Mouse (Mus musculus): ENCODE results near the gene Rmi1.
A peak's percentile ranks its signal among the peaks of the same experiment; 100 is the strongest.
"Not testable (repeated sequence)": the region's sequence is repeated elsewhere in the genome, so short reads cannot be mapped to it uniquely, and the experiment has no call there.

Rmi1 gene

DNA sequence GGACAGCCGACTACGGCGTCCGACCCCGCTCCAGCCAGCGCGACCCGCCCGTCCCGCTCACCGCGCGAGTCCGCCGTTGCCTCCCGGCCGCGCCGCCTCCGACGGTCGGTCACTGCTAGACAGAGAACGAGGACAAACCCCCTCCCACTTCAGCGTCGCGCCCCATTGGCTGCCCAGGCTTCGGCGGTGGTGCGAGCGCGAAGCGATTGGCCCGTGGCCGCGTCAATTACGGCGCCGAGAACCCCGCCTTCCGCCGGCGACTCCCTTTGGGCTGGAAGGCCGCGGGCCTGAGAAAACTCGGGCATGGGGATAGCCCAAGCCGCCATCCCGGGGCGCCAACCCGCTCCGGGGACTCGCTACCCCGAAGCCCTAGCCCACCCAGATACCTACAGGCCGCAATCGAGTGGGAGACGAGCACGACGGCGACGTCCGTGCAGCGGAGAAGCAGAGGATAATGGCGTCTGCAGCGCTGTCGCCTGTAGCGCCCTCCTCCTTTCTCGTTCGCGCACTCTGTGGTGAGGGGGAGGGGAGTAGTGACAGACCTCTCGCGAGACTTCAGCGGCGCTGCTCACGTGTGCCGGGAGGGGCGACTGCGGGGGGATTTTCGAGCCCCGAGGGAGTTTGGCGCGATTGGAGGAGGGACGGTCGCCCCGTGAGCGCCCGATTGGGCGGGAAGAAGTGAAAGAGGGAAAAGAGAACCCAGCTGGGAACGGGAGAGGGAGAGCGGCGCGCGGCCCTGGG is at the start of gene Rmi1:
Gene Rmi1, plus strand, starts transcription at position 246 of the 741 bp plus-strand sequence.
- peak; percentile 97 for DNase-seq

GRCm38 (mm10) chr13:58352996-58353395 is 49.1 kb upstream of the Rmi1 start:
- DNase-seq = no peak

GRCm38 (mm10) chr13:58358629-58359303 is 43.3 kb upstream of the Rmi1 start, which contains the start of gene Kif27:
Gene Kif27 (minus strand): TSS chr13:58359122.
- DNase-seq = peak; percentile 70

DNA sequence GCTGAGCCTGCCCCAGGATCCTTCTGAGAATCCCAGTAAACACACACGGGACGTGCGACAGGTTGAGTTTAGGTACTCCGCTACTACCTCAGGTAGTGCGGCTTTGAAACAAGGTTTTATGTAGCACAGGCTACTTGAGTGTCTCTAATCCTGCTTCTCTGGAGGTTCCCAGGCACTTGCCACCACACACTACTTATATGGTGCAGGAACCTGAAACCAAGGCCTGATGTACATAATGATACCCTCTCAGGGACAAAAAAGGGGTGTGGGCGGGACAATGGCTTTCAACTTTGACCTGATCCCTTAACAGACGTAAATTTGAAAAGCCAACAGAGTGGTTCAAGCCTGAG is 42.8 kb upstream of the Rmi1 start:
- DNase-seq = no peak

GRCm38 (mm10) chr13:58364353-58365175 is 37.5 kb upstream of the Rmi1 start:
- no peak for DNase-seq

DNA sequence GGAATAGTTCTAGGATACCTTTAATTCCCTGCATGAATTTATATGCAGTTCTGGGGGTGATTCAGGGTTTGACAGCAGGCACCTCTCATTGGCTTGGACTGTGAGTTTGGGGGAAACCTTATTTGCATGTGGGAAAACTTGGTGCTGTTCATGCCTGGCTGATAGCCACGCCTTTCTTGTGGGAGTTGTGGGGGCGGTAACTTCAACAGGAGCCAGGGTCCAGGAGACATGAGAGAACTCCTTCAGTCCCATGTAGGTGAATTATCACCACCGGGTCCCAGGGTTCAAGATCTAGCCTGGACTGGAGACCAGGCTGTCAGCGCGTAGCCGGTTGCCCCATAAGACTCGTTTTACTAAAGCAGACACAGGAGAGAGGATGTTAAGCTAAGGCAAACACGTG is 36.9 kb upstream of the Rmi1 start:
- DNase-seq = not testable (repeated sequence)

DNA sequence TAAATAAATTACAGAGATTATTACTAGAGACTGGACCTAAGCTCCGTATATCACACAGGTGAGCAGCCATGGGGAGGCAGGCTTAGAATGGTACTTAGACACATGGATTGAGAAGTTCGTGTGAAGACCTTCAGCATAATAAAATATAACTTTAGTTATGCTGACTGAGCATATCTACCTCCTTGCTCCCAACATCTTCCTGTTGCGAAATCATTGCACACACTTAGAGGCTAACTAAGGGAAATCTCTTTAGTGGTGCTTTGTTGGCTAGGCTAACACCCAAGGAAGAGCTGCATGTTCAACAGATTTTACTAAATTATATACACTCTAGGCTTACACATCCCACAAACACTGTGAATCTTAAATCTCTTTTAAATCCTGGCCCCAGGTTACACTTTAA is 35.7 kb upstream of the Rmi1 start:
- no peak for DNase-seq

GRCm38 (mm10) chr13:58367641-58368040 is 34.4 kb upstream of the Rmi1 start:
- DNase-seq = no peak

GRCm38 (mm10) chr13:58368835-58369234 is 33.2 kb upstream of the Rmi1 start:
- DNase-seq = no peak

DNA sequence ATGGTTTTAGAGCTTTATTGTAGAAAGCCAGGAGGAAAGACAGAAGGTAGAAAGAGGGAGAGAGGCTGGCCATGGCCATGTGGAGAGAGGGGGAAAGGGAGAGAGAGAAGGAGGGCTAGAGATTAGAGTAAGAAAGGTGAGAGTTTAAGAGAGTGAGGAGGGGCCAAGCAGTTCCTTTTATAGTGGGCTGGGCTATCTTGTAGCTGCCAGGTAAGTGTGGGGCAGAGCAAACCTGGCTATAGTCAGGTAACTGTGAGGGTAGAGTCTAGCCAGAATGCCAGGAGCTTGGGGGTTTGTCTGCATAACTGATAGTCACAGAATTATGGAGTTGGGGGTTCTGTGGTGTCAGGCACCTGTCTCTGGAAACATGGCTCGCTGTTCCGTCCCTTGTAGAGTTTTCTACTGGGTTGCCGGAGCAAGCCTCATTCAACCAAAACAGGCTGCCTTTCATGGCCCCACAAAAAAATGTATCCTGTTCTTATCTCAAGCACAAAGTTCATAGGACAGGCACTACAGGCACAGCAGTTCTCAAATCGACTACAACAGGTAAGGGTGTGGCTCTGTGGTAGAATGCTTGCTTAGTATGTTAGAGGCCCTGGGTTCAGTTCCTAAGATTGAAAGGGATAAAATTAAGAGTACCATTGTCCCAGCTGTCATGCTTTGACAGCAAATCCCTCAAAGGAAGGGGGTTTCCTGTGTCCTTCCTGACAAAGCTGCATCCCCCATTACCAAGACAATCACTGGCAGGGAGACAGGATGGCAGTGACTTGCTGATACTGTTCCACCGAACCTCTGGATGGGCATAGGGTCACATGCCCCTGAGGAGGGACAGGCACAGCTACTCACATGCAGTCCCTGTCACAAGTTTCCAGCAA is 29.5 kb upstream of the Rmi1 start:
- no peak for DNase-seq

DNA sequence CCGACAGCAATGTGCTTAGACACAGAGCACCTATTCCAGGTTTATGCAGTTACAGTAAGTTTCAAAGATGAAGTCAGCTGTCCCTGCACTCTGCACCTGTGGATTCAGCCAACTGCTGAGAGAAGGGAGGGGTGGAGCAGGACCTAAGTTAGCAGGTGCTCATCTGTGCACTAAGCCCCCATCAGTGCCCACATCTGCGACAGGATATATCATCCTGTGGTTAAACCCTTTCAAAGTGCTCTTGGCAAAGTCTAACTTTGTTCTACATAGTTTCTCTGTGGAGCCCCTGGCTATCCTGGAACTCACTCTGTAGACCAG is 28.9 kb upstream of the Rmi1 start:
- no peak for DNase-seq

- no peak for DNase-seq
Measured at GRCm38 (mm10) chr13:58384371-58384770, 17.7 kb upstream of the Rmi1 start.

- peak; percentile 35 for DNase-seq
Measured at GRCm38 (mm10) chr13:58384779-58385546, 17.1 kb upstream of the Rmi1 start, which contains the start of gene 2210016F16Rik. Gene 2210016F16Rik (minus strand): TSS chr13:58385225.

DNA sequence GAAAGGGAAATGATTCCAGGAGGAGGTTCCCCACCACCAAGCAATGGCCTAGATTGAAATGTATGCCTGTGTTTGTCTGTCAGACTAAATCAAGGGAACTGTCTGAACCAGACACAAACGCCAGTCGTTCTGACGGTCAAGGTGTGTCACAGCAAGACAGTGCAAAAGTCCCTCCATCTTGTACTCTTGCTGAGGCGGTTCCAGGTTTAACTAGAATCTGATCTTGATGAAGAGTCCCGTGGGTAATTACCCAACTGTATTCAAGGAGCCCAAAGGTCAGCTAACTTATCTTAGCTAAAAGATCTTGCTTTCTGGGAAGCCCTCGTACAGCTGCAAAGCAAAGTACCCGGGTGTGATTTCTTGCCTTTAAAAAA is 16.5 kb upstream of the Rmi1 start:
- DNase-seq = no peak

- peak; percentile 59 for DNase-seq
Measured at GRCm38 (mm10) chr13:58387948-58388347, 14.1 kb upstream of the Rmi1 start.

GRCm38 (mm10) chr13:58388379-58388778 is 13.7 kb upstream of the Rmi1 start:
- no peak for DNase-seq

DNA sequence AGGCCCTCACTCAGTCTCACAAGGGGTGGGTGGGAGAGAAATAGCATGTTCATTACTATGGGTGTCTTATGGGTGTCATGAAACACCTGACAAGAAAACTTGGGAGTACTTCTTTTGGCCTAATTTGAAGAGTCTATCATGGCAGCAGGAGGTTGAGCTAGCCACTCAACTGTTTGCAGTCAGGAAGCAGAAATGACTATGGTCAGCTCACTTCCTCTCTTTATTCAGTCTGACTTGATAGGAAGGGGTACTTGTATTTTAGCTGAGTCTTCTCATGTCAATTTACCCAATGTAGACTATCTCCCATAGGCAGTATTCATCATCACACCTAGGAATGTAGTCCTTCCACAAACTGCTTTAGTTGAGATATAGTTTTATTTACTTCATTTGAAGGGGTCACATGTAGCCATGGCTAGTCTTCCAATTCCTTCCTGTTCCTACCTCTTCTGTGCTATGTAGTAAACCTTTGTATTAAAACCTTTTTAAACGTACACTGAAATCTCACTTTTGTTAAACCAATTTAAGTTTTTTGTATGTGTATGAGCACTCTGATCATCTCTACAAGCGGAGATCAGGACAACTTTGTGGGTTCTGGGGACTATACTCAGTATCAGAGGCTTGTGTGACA is 12.6 kb upstream of the Rmi1 start:
- no peak for DNase-seq

DNA sequence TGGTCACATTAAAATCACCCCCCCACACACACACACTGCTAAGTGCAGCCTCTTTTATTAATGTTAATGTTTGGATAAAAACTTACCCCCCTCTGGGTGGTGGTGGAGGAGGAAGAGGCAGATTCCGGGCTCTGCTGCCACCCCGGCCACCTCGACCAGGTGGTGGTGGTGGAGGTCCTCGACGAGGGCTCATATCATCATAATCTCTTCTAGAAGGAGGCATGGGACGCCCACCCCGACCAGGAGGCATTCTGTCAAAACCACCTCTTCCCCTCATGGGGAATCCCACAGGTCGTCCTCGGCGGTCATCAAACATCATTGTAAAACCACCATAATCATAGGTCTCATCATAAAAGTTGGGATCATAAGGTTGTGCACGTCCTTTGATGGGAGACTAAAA is 7.7 kb upstream of the Rmi1 start:
- DNase-seq = not testable (repeated sequence)

- DNase-seq = no peak
Measured at GRCm38 (mm10) chr13:58397651-58398050, 4.4 kb upstream of the Rmi1 start.

GRCm38 (mm10) chr13:58400576-58400975 is 1.5 kb upstream of the Rmi1 start:
- DNase-seq = no peak

All from right cerebral cortex, adult 18-20 months (tissue).